Mouse (Mus musculus): ENCODE measurements at regions not wholly inside any gene's neighbourhood (a gene's known extent, or its start where the extent isn't known, plus 50 kb on each side); places are given as distances from the start of the nearest gene placed in this dataset.

DNA sequence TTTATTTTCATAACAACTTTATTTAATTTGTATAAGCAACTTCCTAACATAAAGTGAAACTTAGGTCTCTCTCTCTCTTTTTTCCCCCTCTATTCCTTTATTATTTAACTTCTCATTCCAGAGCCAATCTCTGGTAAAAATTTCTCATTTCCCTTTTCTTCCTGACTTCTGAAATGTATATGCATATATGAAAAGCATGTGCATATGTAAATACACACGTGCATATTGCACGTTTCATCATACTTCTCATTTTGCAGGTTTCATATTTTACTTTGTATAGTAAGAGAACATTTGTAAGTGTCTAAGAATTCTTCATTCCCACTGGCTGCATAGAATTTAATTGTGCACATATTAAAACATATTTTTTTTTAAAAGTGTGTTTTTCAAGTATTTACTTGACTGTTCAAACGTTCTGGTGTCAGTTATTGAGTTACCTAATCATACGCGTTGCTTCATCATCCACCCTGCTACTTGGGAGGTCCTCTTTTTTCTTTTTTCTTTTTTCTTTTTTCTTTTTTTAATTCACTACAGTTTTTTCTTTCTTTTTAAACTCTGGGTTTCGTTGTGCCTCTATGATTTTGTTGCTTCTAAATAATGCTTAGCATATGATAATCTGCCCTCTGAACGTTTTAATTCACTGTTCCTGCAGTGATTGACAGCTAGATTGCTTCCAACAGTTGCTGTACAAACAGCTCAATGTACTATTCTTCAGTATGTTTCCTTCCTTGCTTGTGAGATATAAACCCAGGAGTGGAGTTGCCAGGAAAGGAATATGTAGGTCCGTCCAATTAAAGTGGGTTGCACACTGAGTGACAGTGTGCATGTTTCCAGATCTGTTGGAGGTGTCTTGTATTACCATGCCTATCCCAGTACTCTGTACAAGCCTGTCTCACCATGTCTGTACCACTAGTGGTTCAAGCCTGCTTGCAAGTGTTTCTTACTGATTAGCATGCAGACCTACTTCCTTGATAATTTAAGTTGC lies 303.2 kb downstream of the Tmem38b start:
- Histone ChIP-seq H3K36me3 (ENCODE audit: insufficient read depth, low read length) (no peaks in the 10 kb centered on the region), H3K27me3 (ENCODE audit: insufficient read depth, low read length) (no peaks in the 10 kb centered on the region), H3K4me3 (replicated peaks; ENCODE audit: low read depth, low read length) (no peak overlapping the region), H3K9ac (ENCODE audit: low read depth, low read length) (no peak overlapping the region), H3K27ac (no peak overlapping the region), H3K9me3 (replicated peaks; ENCODE audit: low read length) (no peaks in the 10 kb centered on the region), H3K4me2 (ENCODE audit: low read length) (no peak overlapping the region), H3K4me1 (replicated peaks; ENCODE audit: insufficient read depth, low read length) (no peaks in the 10 kb centered on the region)
- no peak for TF ChIP-seq CTCF (IDR thresholded peaks at IDR 0.05; ENCODE audit: low read depth)
- 63% methylated on average over 8 of the region's 8 CpGs for WGBS
- DNase-seq (ENCODE audit: low spot score) (no peak), ATAC-seq (replicated peaks; ENCODE audit: low FRiP score, low read depth) (no peak)

DNA sequence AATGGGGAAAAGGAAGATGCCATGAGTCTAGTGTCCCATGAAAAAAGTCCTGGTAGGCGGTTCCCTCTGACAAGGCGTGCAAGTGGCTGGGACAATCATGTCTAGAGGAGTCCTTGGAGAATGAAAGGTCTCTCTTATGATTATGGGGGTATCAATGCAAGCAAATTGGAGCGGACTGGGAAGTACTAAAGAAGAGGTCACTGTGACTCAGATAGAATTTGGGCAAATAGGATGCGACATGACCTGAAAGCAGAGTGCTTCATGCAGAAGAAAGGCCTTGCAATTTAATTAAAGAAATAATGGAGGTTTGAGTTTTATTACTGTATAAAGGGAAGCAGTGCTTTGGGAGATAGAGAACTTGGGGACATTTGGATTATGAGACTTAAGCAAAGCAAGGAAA lies 330.3 kb downstream of the Tmem38b start:
- Histone ChIP-seq H3K4me2 (ENCODE audit: low read length) (no peak overlapping the region), H3K4me3 (replicated peaks; ENCODE audit: low read depth, low read length) (no peak overlapping the region), H3K36me3 (ENCODE audit: insufficient read depth, low read length) (no peaks in the 10 kb centered on the region), H3K9me3 (replicated peaks; ENCODE audit: low read length) (no peaks in the 10 kb centered on the region), H3K4me1 (replicated peaks; ENCODE audit: insufficient read depth, low read length) (no peaks in the 10 kb centered on the region), H3K9ac (ENCODE audit: low read depth, low read length) (no peak overlapping the region), H3K27ac (no peak overlapping the region), H3K27me3 (ENCODE audit: insufficient read depth, low read length) (no peaks in the 10 kb centered on the region)
- TF ChIP-seq CTCF (IDR thresholded peaks at IDR 0.05; ENCODE audit: low read depth), result no peak
- WGBS, result 96% methylated on average over 4 of the region's 4 CpGs
- DNase-seq (ENCODE audit: low spot score) (no peak), ATAC-seq (replicated peaks; ENCODE audit: low FRiP score, low read depth) (no peak)

GRCm38 (mm10) chr4:54161337-54161993 lies 335.6 kb downstream of the Tmem38b start:
- no peak overlapping the region for H3K9ac ChIP-seq (ENCODE audit: low read depth, low read length)
- ATAC-seq (replicated peaks; ENCODE audit: low FRiP score, low read depth) (no peak), DNase-seq (ENCODE audit: low spot score) (no peak)
- no peak overlapping the region for H3K4me3 ChIP-seq (replicated peaks; ENCODE audit: low read depth, low read length)
- H3K36me3 ChIP-seq (ENCODE audit: insufficient read depth, low read length), result no peaks in the 10 kb centered on the region
- no peak overlapping the region for H3K27ac ChIP-seq
- 82% methylated on average over 9 of the region's 9 CpGs for WGBS
- H3K4me2 ChIP-seq (ENCODE audit: low read length), result no peak overlapping the region
- no peaks in the 10 kb centered on the region for H3K27me3 ChIP-seq (ENCODE audit: insufficient read depth, low read length)
- no peak for TF ChIP-seq CTCF (IDR thresholded peaks at IDR 0.05; ENCODE audit: low read depth)
- no peaks in the 10 kb centered on the region for H3K4me1 ChIP-seq (replicated peaks; ENCODE audit: insufficient read depth, low read length)
- H3K9me3 ChIP-seq (replicated peaks; ENCODE audit: low read length), result no peaks in the 10 kb centered on the region

DNA sequence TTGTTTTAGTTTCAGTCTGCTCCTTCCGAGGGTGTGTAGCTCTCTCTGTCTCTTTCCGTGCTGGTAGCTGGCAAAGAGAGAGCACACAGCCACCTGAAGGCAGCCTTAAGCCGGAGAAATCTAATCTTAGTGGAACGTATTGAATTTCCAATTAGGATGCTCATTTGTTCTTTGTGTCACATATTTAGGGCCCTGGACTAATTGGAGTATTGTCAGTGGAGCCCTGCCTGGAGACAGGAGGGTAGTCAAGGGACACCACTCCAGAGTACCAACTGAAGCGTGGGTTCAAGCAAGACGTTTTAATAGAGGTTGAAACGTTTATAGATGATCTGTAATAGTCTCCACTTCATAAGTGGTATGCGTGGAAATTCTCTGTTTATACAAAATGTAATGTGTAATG lies 336.5 kb downstream of the Tmem38b start:
- Histone ChIP-seq H3K27me3 (ENCODE audit: insufficient read depth, low read length) (no peaks in the 10 kb centered on the region), H3K4me3 (replicated peaks; ENCODE audit: low read depth, low read length) (no peak overlapping the region), H3K27ac (no peak overlapping the region), H3K4me2 (ENCODE audit: low read length) (no peak overlapping the region), H3K4me1 (replicated peaks; ENCODE audit: insufficient read depth, low read length) (no peaks in the 10 kb centered on the region), H3K36me3 (ENCODE audit: insufficient read depth, low read length) (no peaks in the 10 kb centered on the region), H3K9me3 (replicated peaks; ENCODE audit: low read length) (no peaks in the 10 kb centered on the region), H3K9ac (ENCODE audit: low read depth, low read length) (no peak overlapping the region)
- 48% methylated on average over 8 of the region's 8 CpGs for WGBS
- DNase-seq (ENCODE audit: low spot score) (peak; percentile 20), ATAC-seq (replicated peaks; ENCODE audit: low FRiP score, low read depth) (no peak)
- TF ChIP-seq CTCF (IDR thresholded peaks at IDR 0.05; ENCODE audit: low read depth), result no peak

- Histone ChIP-seq H3K27me3 (ENCODE audit: insufficient read depth, low read length) (no peaks in the 10 kb centered on the region), H3K9ac (ENCODE audit: low read depth, low read length) (no peak overlapping the region), H3K27ac (no peak overlapping the region), H3K4me1 (replicated peaks; ENCODE audit: insufficient read depth, low read length) (no peaks in the 10 kb centered on the region), H3K36me3 (ENCODE audit: insufficient read depth, low read length) (no peaks in the 10 kb centered on the region), H3K4me3 (replicated peaks; ENCODE audit: low read depth, low read length) (no peak overlapping the region), H3K4me2 (ENCODE audit: low read length) (no peak overlapping the region), H3K9me3 (replicated peaks; ENCODE audit: low read length) (no peaks in the 10 kb centered on the region)
- ATAC-seq (replicated peaks; ENCODE audit: low FRiP score, low read depth), result no peak
- WGBS, result 50% methylated on average over 13 of the region's 13 CpGs
- no peak for TF ChIP-seq CTCF (IDR thresholded peaks at IDR 0.05; ENCODE audit: low read depth)
- DNase-seq (ENCODE audit: low spot score), result peak; percentile 2
Observed at GRCm38 (mm10) chr4:54170202-54170931, 344.5 kb downstream of the Tmem38b start.

- TF ChIP-seq CTCF (IDR thresholded peaks at IDR 0.05; ENCODE audit: low read depth), result no peak
- DNase-seq (ENCODE audit: low spot score), result no peak
- WGBS, result 80% methylated on average over 1 of the region's 1 CpGs
Observed at GRCm38 (mm10) chr4:54184213-54184612, 358.4 kb downstream of the Tmem38b start.

More at GRCm38 (mm10) chr4:54184213-54184612, 358.4 kb downstream of the Tmem38b start:
- Histone ChIP-seq H3K9ac (ENCODE audit: low read depth, low read length) (no peak overlapping the region), H3K4me1 (replicated peaks; ENCODE audit: insufficient read depth, low read length) (no peaks in the 10 kb centered on the region), H3K36me3 (ENCODE audit: insufficient read depth, low read length) (no peaks in the 10 kb centered on the region), H3K9me3 (replicated peaks; ENCODE audit: low read length) (no peaks in the 10 kb centered on the region), H3K4me2 (ENCODE audit: low read length) (no peak overlapping the region), H3K27me3 (ENCODE audit: insufficient read depth, low read length) (no peaks in the 10 kb centered on the region), H3K4me3 (replicated peaks; ENCODE audit: low read depth, low read length) (no peak overlapping the region), H3K27ac (no peak overlapping the region)
- ATAC-seq (replicated peaks; ENCODE audit: low FRiP score, low read depth), result no peak
